16 mouse cellular contexts compared by ENCODE assay signal in genomic region chrX:85743837-85744236, GRCm38 (mm10).
"Had no signal": no experiment of that assay in that cellular context is flagged by ENCODE, and none has a peak within 500 bp of the region (broad histone marks: within the 10 kb centered on the region; RNA-seq: fewer than 3 reads in every experiment).

No protein-coding gene starts in this region.

- DNase-seq: lung, adult 2 months; lung, postnatal 14 days; lung, postnatal 36 days; right cerebral cortex, postnatal 14 days; spleen, adult 18-20 months; thymus, adult 18-20 months; thymus, postnatal 14 days; thymus, postnatal 36 days had no signal

- H3K9ac ChIP-seq: lung, embryonic 15.5 days; midbrain, embryonic 13.5 days; midbrain, embryonic 15.5 days; neural tube, embryonic 12.5 days had no signal

- H3K4me2 ChIP-seq: lung, embryonic 15.5 days; midbrain, embryonic 11.5 days; midbrain, embryonic 13.5 days; midbrain, embryonic 15.5 days; neural tube, embryonic 12.5 days had no signal

- H3K4me1 ChIP-seq: lung, embryonic 15.5 days; megakaryocyte, embryonic 14.5 days; midbrain, embryonic 13.5 days; midbrain, embryonic 15.5 days; neural tube, embryonic 12.5 days had no signal

- H3K27me3 ChIP-seq: lung, embryonic 15.5 days; megakaryocyte, embryonic 14.5 days; midbrain, embryonic 13.5 days; midbrain, embryonic 15.5 days; neural tube, embryonic 12.5 days had no signal

- H3K4me3 ChIP-seq: lung, embryonic 15.5 days; megakaryocyte, embryonic 14.5 days; midbrain, embryonic 13.5 days; midbrain, embryonic 15.5 days; neural tube, embryonic 12.5 days had no signal

- H3K9me3 ChIP-seq: lung, embryonic 15.5 days; megakaryocyte, embryonic 14.5 days; midbrain, embryonic 13.5 days; midbrain, embryonic 15.5 days; neural tube, embryonic 12.5 days had no signal

- ATAC-seq: lung, postnatal 0 days; midbrain, embryonic 13.5 days; midbrain, embryonic 15.5 days had no signal

- H3K36me3 ChIP-seq: lung, embryonic 15.5 days; midbrain, embryonic 13.5 days; midbrain, embryonic 15.5 days; neural tube, embryonic 12.5 days had no signal

- H3K27ac ChIP-seq: lung, embryonic 15.5 days; macrophage; midbrain, embryonic 13.5 days; midbrain, embryonic 15.5 days; neural tube, embryonic 12.5 days had no signal
